Mouse (Mus musculus) midbrain, embryonic 10.5 days (tissue): ENCODE measurements around the gene Ntsr2. TPM values are rescaled to one million over a fixed set of nuclear protein-coding genes. Genes with fewer than 3 reads are reported as not detected.
"Not testable (repeated sequence)": the region's sequence is repeated elsewhere in the genome, so short reads cannot be mapped to it uniquely, and the experiment has no call there.

ENCODE experiments used
- DNase-seq: peaks from one replicate; pipeline ENCODE4 v3.0.0-alpha.2; 2017; ENCODE audit warnings: low spot score
- H3K27ac ChIP-seq: fragments of 300-500 bp; sonication (generic); replicated peaks from 2 replicates; pipeline ENCODE4 v1.5.1; 2016; ENCODE audit warnings: mild to moderate bottlenecking
- H3K27me3 ChIP-seq: fragments of 300-500 bp; sonication (generic); 2 replicates; pipeline ENCODE4 v1.6.1; 2016; ENCODE audit warnings: low read depth, mild to moderate bottlenecking; ENCODE audit not compliant: poor library complexity, severe bottlenecking
- H3K36me3 ChIP-seq: fragments of 300-500 bp; sonication (generic); 2 replicates; pipeline ENCODE4 v1.6.1; 2016; ENCODE audit warnings: mild to moderate bottlenecking, moderate library complexity
- H3K4me1 ChIP-seq: fragments of 300-500 bp; sonication (generic); 2 replicates; pipeline ENCODE4 v1.6.1; 2016
- H3K4me3 ChIP-seq: fragments of 300-500 bp; sonication (generic); 2 replicates; pipeline ENCODE4 v1.5.1; 2016; ENCODE audit warnings: mild to moderate bottlenecking, moderate library complexity
- H3K9me3 ChIP-seq: fragments of 300-500 bp; sonication (generic); replicated peaks from 2 replicates; pipeline ENCODE4 v1.6.1; 2016; ENCODE audit warnings: mild to moderate bottlenecking
- WGBS: fragments of 180-500 bp; shearing (Covaris S2); methylation state at CpG from one replicate; pipeline ENCODE4 v1.1.7; 2016; 5-methylcytosine and 5-hydroxymethylcytosine counted together
- polyA plus RNA-seq: library from polyadenylated mRNA; unstranded; fragments of >200 nt; fragmentation: Nextera tagmentation; extraction: Ambion mirVana; gene quantifications from 2 replicates; pipeline ENCODE4 v1.2.1, GENCODE M21; 2016

The Ntsr2 gene
- polyA plus RNA-seq, 1 experiment from 2014 or later = not detected

- 81% methylated on average over 5 of the region's 5 CpGs for WGBS
- no peaks in the 10 kb centered on the region for H3K36me3 ChIP-seq
- H3K27me3 ChIP-seq = peaks cover 37% of the 10 kb centered on the region
- peaks cover 9% of the 10 kb centered on the region for H3K4me1 ChIP-seq
- H3K4me3 ChIP-seq = no peak overlapping the region
- no peak for DNase-seq
- no peak overlapping the region for H3K27ac ChIP-seq
- no peaks in the 10 kb centered on the region for H3K9me3 ChIP-seq
These were observed 4.0 kb downstream of the Ntsr2 start for GRCm38 (mm10) chr12:16656906-16657875.

- peaks cover 26% of the 10 kb centered on the region for H3K4me1 ChIP-seq
- no peak overlapping the region for H3K4me3 ChIP-seq
- no peaks in the 10 kb centered on the region for H3K27me3 ChIP-seq
- no peak overlapping the region for H3K27ac ChIP-seq
- WGBS = 91% methylated on average over 10 of the region's 10 CpGs
- H3K9me3 ChIP-seq = no peaks in the 10 kb centered on the region
- no peak for DNase-seq
- 0 out of 2 replicates have a peak, but pooled peaks cover 2% of the 10 kb centered on the region for H3K36me3 ChIP-seq
These were observed 8.3 kb downstream of the Ntsr2 start for GRCm38 (mm10) chr12:16661459-16661858.

- 0 out of 2 replicates have a peak, but pooled peaks cover 2% of the 10 kb centered on the region for H3K36me3 ChIP-seq
- WGBS = 87% methylated on average over 2 of the region's 2 CpGs
- H3K27ac ChIP-seq = no peak overlapping the region
- DNase-seq = no peak
- H3K4me1 ChIP-seq = peaks cover 26% of the 10 kb centered on the region
- H3K9me3 ChIP-seq = no peaks in the 10 kb centered on the region
- no peak overlapping the region for H3K4me3 ChIP-seq
- H3K27me3 ChIP-seq = no peaks in the 10 kb centered on the region
These were observed 8.8 kb downstream of the Ntsr2 start for GRCm38 (mm10) chr12:16661936-16662335.

- Histone ChIP-seq H3K27me3 (no peaks in the 10 kb centered on the region), H3K4me1 (peaks cover 26% of the 10 kb centered on the region), H3K36me3 (peaks cover 6% of the 10 kb centered on the region), H3K9me3 (no peaks in the 10 kb centered on the region), H3K27ac (no peak overlapping the region), H3K4me3 (no peak overlapping the region)
- 67% methylated on average over 6 of the region's 6 CpGs for WGBS
- no peak for DNase-seq
These were observed 9.9 kb downstream of the Ntsr2 start for GRCm38 (mm10) chr12:16662955-16663585.

GRCm38 (mm10) chr12:16665022-16665421, 11.8 kb downstream of the Ntsr2 start:
- Histone ChIP-seq H3K36me3 (peaks cover 26% of the 10 kb centered on the region), H3K9me3 (no peaks in the 10 kb centered on the region), H3K4me1 (peaks cover 32% of the 10 kb centered on the region), H3K4me3 (no peak overlapping the region), H3K27me3 (no peaks in the 10 kb centered on the region), H3K27ac (no peak overlapping the region)
- peak; percentile 39 for DNase-seq
- 14% methylated on average over 2 of the region's 2 CpGs for WGBS

- H3K4me1 ChIP-seq = peaks cover 23% of the 10 kb centered on the region
- no peak for DNase-seq
- WGBS = 74% methylated on average over 3 of the region's 3 CpGs
- no peaks in the 10 kb centered on the region for H3K27me3 ChIP-seq
- H3K4me3 ChIP-seq = no peak overlapping the region
- H3K9me3 ChIP-seq = no peaks in the 10 kb centered on the region
- H3K36me3 ChIP-seq = peaks cover 67% of the 10 kb centered on the region
- H3K27ac ChIP-seq = 0 out of 2 replicates have a peak overlapping the region, but pooled peaks have one; percentile 28
These were observed 16.0 kb downstream of the Ntsr2 start for GRCm38 (mm10) chr12:16669176-16669575.

- Histone ChIP-seq H3K9me3 (no peaks in the 10 kb centered on the region), H3K4me3 (no peak overlapping the region), H3K4me1 (peaks cover 6% of the 10 kb centered on the region; the same call in 1 of the 2 replicates), H3K36me3 (peaks cover 95% of the 10 kb centered on the region), H3K27me3 (no peaks in the 10 kb centered on the region), H3K27ac (no peak overlapping the region)
- DNase-seq = no peak
- WGBS = 94% methylated on average over 10 of the region's 10 CpGs
These were observed 19.1 kb downstream of the Ntsr2 start for GRCm38 (mm10) chr12:16672246-16672645.

- DNase-seq = no peak
- Histone ChIP-seq H3K4me1 (no peaks in the 10 kb centered on the region), H3K27me3 (no peaks in the 10 kb centered on the region), H3K27ac (no peak overlapping the region), H3K36me3 (peaks cover 90% of the 10 kb centered on the region), H3K4me3 (no peak overlapping the region), H3K9me3 (no peaks in the 10 kb centered on the region)
- WGBS = 94% methylated on average over 9 of the region's 9 CpGs
These were observed 37.4 kb downstream of the Ntsr2 start for GRCm38 (mm10) chr12:16690631-16691030.

GRCm38 (mm10) chr12:16694783-16695182, 41.6 kb downstream of the Ntsr2 start:
- no peak for DNase-seq
- no peak overlapping the region for H3K4me3 ChIP-seq
- H3K36me3 ChIP-seq = peaks cover 94% of the 10 kb centered on the region
- no peaks in the 10 kb centered on the region for H3K27me3 ChIP-seq
- no peak overlapping the region for H3K27ac ChIP-seq
- no peaks in the 10 kb centered on the region for H3K9me3 ChIP-seq
- 83% methylated on average over 5 of the region's 5 CpGs for WGBS
- H3K4me1 ChIP-seq = no peaks in the 10 kb centered on the region

GRCm38 (mm10) chr12:16695252-16695651, 42.1 kb downstream of the Ntsr2 start:
- H3K9me3 ChIP-seq, H3K4me1 ChIP-seq, DNase-seq, H3K27ac ChIP-seq, H3K4me3 ChIP-seq, H3K27me3 ChIP-seq: not testable (repeated sequence)
- WGBS = 95% methylated on average over 7 of the region's 8 CpGs
- peaks cover 95% of the 10 kb centered on the region for H3K36me3 ChIP-seq

GRCm38 (mm10) chr12:16696146-16696545, 43.0 kb downstream of the Ntsr2 start:
- Histone ChIP-seq H3K4me1 (no peaks in the 10 kb centered on the region), H3K36me3 (peaks cover 95% of the 10 kb centered on the region), H3K27me3 (no peaks in the 10 kb centered on the region), H3K27ac (no peak overlapping the region), H3K4me3 (no peak overlapping the region), H3K9me3 (no peaks in the 10 kb centered on the region)
- no peak for DNase-seq
- 91% methylated on average over 13 of the region's 13 CpGs for WGBS

GRCm38 (mm10) chr12:16698691-16699090, 45.5 kb downstream of the Ntsr2 start:
- DNase-seq = no peak
- Histone ChIP-seq H3K9me3 (no peaks in the 10 kb centered on the region), H3K4me3 (no peak overlapping the region), H3K4me1 (no peaks in the 10 kb centered on the region), H3K27ac (no peak overlapping the region), H3K36me3 (peaks cover 95% of the 10 kb centered on the region), H3K27me3 (no peaks in the 10 kb centered on the region)
- 91% methylated on average over 1 of the region's 1 CpGs for WGBS
